Mouse (Mus musculus) limb, embryonic 12.5 days (tissue): Measurements from ENCODE around the gene Gng3. TPM values are rescaled to one million over a fixed set of nuclear protein-coding genes. Genes with fewer than 3 reads are reported as not detected.

Experiments used
- ATAC-seq: fragments of 200-750 bp; cut with Nextera tagmentation; 2 replicates; pipeline ENCODE4 v1.8.0; 2017; ENCODE audit warnings: low read depth, moderate TSS enrichment; ENCODE audit not compliant: insufficient number of reproducible peaks, insufficient read depth, low FRiP score, low TSS enrichment
- H3K27ac ChIP-seq: fragments of 300-500 bp; sonication (generic); 2 replicates; pipeline ENCODE4 v1.5.1; 2016; ENCODE audit warnings: mild to moderate bottlenecking, moderate library complexity
- H3K27me3 ChIP-seq: fragments of 300-500 bp; sonication (generic); 2 replicates; pipeline ENCODE4 v1.6.1; 2016; ENCODE audit warnings: mild to moderate bottlenecking, moderate library complexity
- H3K36me3 ChIP-seq: fragments of 300-500 bp; sonication (generic); 2 replicates; pipeline ENCODE4 v1.6.1; 2016; ENCODE audit warnings: mild to moderate bottlenecking, moderate library complexity
- H3K4me1 ChIP-seq: fragments of 300-500 bp; sonication (generic); replicated peaks from 2 replicates; pipeline ENCODE4 v1.6.1; 2016
- H3K4me2 ChIP-seq: fragments of 300-500 bp; sonication (generic); 2 replicates; pipeline ENCODE4 v1.6.1; 2016; ENCODE audit warnings: mild to moderate bottlenecking, moderate library complexity
- H3K4me3 ChIP-seq: fragments of 300-500 bp; sonication (generic); replicated peaks from 2 replicates; pipeline ENCODE4 v1.5.1; 2016; ENCODE audit warnings: mild to moderate bottlenecking
- H3K9ac ChIP-seq: fragments of 300-500 bp; sonication (generic); replicated peaks from 2 replicates; pipeline ENCODE4 v1.6.1; 2016; ENCODE audit warnings: mild to moderate bottlenecking, moderate library complexity
- H3K9me3 ChIP-seq: fragments of 300-500 bp; sonication (generic); 2 replicates; pipeline ENCODE4 v1.6.1; 2016; ENCODE audit warnings: mild to moderate bottlenecking, moderate library complexity
- WGBS: fragments of 180-500 bp; shearing (Covaris S2); methylation state at CpG from one replicate; pipeline ENCODE4 v1.1.7; 2016; 5-methylcytosine and 5-hydroxymethylcytosine counted together
- polyA plus RNA-seq: library from polyadenylated mRNA; unstranded; fragments of >200 nt; fragmentation: Nextera tagmentation; extraction: Ambion mirVana; gene quantifications from 2 replicates; pipeline ENCODE4 v1.2.1, GENCODE M21; 2016

Gng3 gene
- polyA plus RNA-seq, 1 experiment from 2014 or later, result 12.0 TPM

DNA sequence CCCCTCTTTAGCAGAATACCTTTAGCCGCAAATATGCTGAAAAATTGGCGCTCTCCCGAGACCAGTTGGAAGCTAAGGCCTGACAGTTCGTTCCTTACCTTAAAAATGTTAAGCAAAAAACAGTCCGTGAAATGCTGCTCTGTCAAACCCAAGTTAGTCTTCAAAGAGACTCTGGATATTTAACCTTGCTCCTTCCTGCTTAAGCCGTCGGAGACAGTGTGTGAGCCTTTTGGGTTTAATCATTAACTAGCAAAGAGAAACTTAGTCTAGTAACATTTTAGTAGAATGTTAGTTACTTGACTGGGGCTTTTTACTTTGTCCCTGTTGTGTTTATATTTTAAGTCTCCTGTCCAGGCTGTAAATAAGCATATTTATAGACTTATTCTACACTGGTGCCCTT, 17.8 kb downstream of the Gng3 start:
- Histone ChIP-seq H3K9me3 (no peaks in the 10 kb centered on the region), H3K27ac (no peak overlapping the region; the same call in 1 of the 2 replicates), H3K4me2 (peak overlapping the region; percentile 99), H3K9ac (peak overlapping the region; percentile 97), H3K4me3 (peak overlapping the region; percentile 100), H3K27me3 (no peaks in the 10 kb centered on the region), H3K4me1 (peaks cover 38% of the 10 kb centered on the region), H3K36me3 (peaks cover 45% of the 10 kb centered on the region)
- WGBS, result 2% methylated on average over 7 of the region's 7 CpGs
- no peak for ATAC-seq

DNA sequence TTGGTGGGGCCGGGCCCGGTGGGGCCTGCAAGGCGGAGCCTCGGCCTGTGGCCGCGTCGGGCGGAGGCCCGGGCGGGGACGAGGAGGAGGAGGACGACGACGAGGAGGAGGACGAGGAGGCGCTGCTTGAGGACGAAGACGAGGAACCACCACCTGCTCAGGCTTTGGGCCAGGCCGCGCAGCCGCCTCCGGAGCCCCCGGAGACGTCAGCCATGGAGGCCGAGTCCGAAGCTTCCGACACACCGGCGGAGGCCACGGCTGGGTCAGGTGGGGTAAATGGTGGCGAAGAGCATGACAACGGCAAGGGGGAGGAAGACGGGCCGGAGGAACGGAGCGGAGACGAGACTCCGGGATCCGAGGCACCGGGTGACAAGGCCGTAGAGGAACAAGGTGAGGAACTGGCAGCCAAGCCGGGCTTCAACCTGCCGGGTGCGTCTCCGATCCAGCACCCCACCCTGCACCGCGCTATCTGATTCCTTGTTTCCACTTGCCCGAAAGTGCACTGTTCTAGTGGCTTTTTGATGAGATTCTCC, 18.5 kb downstream of the Gng3 start:
- Histone ChIP-seq H3K36me3 (peaks cover 45% of the 10 kb centered on the region), H3K4me3 (peak overlapping the region; percentile 100), H3K9me3 (no peaks in the 10 kb centered on the region), H3K4me1 (peaks cover 41% of the 10 kb centered on the region), H3K27ac (peak overlapping the region; percentile 99), H3K9ac (peak overlapping the region; percentile 97), H3K4me2 (peak overlapping the region; percentile 99), H3K27me3 (no peaks in the 10 kb centered on the region)
- WGBS, result under 1% methylated on average over 47 of the region's 48 CpGs
- ATAC-seq, result no peak

GRCm38 (mm10) chr19:8819596-8820423, 19.2 kb downstream of the Gng3 start, which contains the start of gene Hnrnpul2:
Gene Hnrnpul2, plus strand, starts transcription at chr19:8820010.
- Histone ChIP-seq H3K9me3 (no peaks in the 10 kb centered on the region), H3K9ac (peak within 1 kb of the TSS; percentile 97), H3K27me3 (no peaks in the 10 kb centered on the region), H3K4me2 (peak within 1 kb of the TSS; percentile 99), H3K27ac (peak within 1 kb of the TSS; percentile 99), H3K36me3 (peaks cover 45% of the 10 kb centered on the region), H3K4me1 (peaks cover 41% of the 10 kb centered on the region), H3K4me3 (peak within 1 kb of the TSS; percentile 100)
- WGBS, result under 1% methylated on average over 79 of the region's 83 CpGs
- ATAC-seq, result peak; percentile 98

DNA sequence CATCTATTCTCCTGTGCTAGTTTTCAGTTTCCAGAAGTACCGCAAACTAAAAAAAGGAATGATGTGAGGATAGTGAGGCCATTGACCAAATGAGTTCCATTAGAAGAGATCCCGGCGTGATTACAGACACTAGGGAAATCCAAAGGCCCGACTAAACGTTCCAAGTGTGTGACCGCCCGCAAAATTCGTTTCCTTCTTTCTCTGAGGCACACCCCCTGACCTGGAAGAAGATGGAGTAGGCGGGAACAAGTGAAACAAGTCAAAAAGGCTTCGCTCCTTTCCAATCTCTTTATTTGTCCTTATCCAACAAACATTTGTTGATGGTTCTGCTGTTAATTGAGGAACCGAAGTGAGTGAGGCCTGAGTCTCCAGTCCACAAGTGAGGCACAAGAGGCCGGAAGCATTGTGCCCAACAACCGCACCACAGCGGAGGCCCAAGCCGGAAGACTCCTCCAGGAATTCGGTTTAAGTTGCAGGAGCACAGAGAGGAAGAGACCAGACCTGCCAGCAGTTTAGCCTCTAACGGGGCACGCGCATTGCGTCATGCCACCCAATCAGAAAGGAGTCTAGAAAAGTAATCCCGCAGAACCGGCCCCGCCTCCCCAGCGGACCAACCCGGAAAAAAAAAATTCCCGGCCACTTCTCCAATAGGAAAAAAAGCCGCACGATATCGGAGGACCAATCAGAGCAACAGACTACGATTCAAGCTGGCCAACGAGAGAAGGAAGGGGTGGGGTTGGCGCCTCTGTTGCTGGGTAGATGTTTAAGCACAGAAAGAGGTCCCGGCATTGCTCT, 20.0 kb downstream of the Gng3 start, which contains the start of gene Ttc9c:
Gene Ttc9c, minus strand, starts transcription at position 533 of the 795 bp plus-strand sequence.
- H3K27ac ChIP-seq, result peak within 1 kb of the TSS; percentile 99
- H3K4me2 ChIP-seq, result peak within 1 kb of the TSS; percentile 99
- H3K27me3 ChIP-seq, result no peaks in the 10 kb centered on the region
- peak; percentile 93 for ATAC-seq
- H3K4me3 ChIP-seq, result peak within 1 kb of the TSS; percentile 100
- H3K4me1 ChIP-seq, result peaks cover 41% of the 10 kb centered on the region
- peaks cover 43% of the 10 kb centered on the region for H3K36me3 ChIP-seq
- no peaks in the 10 kb centered on the region for H3K9me3 ChIP-seq
- under 1% methylated on average over 33 of the region's 33 CpGs for WGBS
- peak within 1 kb of the TSS; percentile 97 for H3K9ac ChIP-seq

- no peak for ATAC-seq
- H3K9ac ChIP-seq, result peak overlapping the region; percentile 83
- no peaks in the 10 kb centered on the region for H3K27me3 ChIP-seq
- H3K27ac ChIP-seq, result peak overlapping the region; percentile 99
- H3K4me2 ChIP-seq, result peak overlapping the region; percentile 99
- H3K4me3 ChIP-seq, result peak overlapping the region; percentile 100
- H3K4me1 ChIP-seq, result peaks cover 41% of the 10 kb centered on the region
- peaks cover 43% of the 10 kb centered on the region for H3K36me3 ChIP-seq
- no peaks in the 10 kb centered on the region for H3K9me3 ChIP-seq
- 27% methylated on average over 14 of the region's 14 CpGs for WGBS
These were observed 20.6 kb downstream of the Gng3 start for GRCm38 (mm10) chr19:8818301-8818798.

DNA sequence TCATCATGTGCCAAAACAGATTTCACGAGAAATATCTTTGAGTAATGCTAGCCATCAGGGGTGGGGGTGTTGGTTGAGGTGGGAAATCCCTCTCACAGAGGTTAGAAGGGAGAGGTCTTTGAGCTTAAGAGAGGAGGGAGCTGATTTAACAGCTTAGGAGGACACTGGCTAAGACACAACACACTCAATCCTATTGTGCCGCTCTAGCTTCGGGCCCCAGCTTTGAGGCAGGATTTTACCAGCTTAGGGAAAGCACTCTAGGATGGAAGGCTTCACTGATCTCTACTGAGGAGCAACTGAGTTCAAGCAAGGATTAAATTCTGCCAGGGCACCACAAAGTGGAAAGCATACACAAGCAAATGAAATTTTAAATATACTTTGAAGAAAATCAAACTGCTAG, 22.0 kb downstream of the Gng3 start:
- H3K36me3 ChIP-seq, result peaks cover 50% of the 10 kb centered on the region
- H3K4me3 ChIP-seq, result peak overlapping the region; percentile 15; the same call in 1 of the 2 replicates
- 85% methylated on average over 3 of the region's 3 CpGs for WGBS
- H3K9ac ChIP-seq, result peak overlapping the region; percentile 47
- H3K9me3 ChIP-seq, result no peaks in the 10 kb centered on the region
- no peak overlapping the region for H3K27ac ChIP-seq
- peaks cover 29% of the 10 kb centered on the region for H3K4me1 ChIP-seq
- peak overlapping the region; percentile 99 for H3K4me2 ChIP-seq
- ATAC-seq, result no peak
- H3K27me3 ChIP-seq, result no peaks in the 10 kb centered on the region

DNA sequence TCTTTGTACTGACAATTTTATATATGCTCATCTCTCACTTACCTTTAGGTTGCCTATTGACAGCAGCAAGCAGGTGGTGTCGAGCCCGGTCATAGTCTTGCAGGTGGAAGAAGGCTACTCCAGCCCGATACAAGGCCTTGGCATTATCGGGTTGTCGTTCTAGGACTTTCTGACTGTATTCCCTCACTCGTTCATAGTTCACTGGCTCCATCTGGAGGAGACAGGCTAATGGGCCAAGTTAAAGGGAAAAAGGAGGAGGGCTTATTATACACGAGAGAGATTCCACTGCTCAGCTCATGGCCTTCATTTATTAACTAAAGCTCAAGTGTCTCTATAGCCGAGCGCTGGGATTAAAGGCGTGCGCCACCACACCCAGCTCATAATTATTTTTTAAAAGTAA, 23.2 kb downstream of the Gng3 start:
- no peaks in the 10 kb centered on the region for H3K9me3 ChIP-seq
- H3K27me3 ChIP-seq, result no peaks in the 10 kb centered on the region
- H3K27ac ChIP-seq, result no peak overlapping the region
- ATAC-seq, result no peak
- peaks cover 22% of the 10 kb centered on the region for H3K4me1 ChIP-seq
- H3K36me3 ChIP-seq, result peaks cover 60% of the 10 kb centered on the region
- H3K4me3 ChIP-seq, result no peak overlapping the region
- 82% methylated on average over 11 of the region's 11 CpGs for WGBS
- H3K4me2 ChIP-seq, result no peak overlapping the region
- H3K9ac ChIP-seq, result no peak overlapping the region

DNA sequence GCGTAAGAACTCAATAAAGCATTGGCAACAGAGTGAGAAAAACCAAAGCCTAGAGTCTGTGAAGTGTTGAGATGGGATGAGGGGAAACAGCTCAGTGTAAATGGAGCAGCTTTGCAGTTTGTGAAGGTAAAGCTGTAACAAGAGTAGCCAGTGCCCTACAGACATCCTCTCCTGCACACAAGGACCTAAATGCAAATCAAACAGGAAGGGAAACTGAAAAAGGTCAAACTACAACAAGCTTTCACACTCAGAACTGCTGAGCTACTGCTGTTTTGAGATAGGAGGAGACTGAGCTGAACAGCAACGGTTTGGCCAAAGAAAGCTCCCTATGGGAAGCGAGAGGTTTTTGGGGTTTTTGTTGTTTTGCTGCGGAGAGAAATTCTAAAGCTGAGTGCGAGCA, 32.2 kb downstream of the Gng3 start:
- no peak for ATAC-seq
- Histone ChIP-seq H3K9me3 (no peaks in the 10 kb centered on the region), H3K4me1 (peaks cover 6% of the 10 kb centered on the region), H3K36me3 (peaks cover 75% of the 10 kb centered on the region), H3K4me2 (no peak overlapping the region), H3K27me3 (no peaks in the 10 kb centered on the region), H3K27ac (no peak overlapping the region), H3K4me3 (no peak overlapping the region), H3K9ac (no peak overlapping the region)
- WGBS, result 94% methylated on average over 5 of the region's 5 CpGs

DNA sequence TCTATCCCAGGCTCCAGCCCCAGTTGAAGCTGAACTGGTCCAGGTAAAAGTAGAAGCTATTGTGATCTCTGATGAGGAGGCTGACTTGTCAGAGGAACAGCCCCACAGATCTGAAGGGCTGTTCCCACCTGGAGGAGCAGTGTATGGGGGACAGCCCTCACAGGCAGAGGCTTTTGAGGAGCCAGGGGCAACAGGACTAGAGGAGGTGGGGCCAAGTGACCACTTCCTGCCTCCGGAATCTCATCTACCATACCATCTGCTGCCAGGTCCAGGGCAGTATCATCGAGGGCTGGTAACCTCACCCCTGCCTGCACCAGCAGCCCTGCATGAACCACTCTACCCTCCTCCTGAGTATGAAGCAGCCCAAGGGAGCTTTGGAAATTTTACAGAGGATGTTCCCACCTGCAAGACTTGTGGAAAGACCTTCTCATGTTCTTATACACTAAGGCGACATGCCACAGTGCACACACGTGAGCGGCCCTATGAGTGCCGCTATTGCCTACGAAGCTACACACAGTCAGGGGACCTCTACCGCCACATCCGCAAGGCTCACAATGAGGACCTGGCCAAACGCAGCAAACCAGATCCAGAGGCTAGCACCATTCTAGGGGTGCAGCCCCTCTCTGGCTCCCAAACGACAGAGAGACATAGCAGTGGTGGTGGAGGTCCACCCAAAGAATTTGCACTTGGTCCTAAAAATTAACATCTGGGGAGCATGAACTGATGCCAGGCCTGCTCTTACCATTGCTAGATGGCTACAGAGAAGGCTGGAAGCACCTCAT, 34.9 kb downstream of the Gng3 start:
- peaks cover 6% of the 10 kb centered on the region for H3K4me1 ChIP-seq
- no peaks in the 10 kb centered on the region for H3K27me3 ChIP-seq
- H3K4me3 ChIP-seq, result no peak overlapping the region
- WGBS, result 88% methylated on average over 11 of the region's 11 CpGs
- H3K9ac ChIP-seq, result no peak overlapping the region
- H3K4me2 ChIP-seq, result no peak overlapping the region
- H3K36me3 ChIP-seq, result peaks cover 52% of the 10 kb centered on the region
- H3K27ac ChIP-seq, result no peak overlapping the region
- ATAC-seq, result no peak
- no peaks in the 10 kb centered on the region for H3K9me3 ChIP-seq

DNA sequence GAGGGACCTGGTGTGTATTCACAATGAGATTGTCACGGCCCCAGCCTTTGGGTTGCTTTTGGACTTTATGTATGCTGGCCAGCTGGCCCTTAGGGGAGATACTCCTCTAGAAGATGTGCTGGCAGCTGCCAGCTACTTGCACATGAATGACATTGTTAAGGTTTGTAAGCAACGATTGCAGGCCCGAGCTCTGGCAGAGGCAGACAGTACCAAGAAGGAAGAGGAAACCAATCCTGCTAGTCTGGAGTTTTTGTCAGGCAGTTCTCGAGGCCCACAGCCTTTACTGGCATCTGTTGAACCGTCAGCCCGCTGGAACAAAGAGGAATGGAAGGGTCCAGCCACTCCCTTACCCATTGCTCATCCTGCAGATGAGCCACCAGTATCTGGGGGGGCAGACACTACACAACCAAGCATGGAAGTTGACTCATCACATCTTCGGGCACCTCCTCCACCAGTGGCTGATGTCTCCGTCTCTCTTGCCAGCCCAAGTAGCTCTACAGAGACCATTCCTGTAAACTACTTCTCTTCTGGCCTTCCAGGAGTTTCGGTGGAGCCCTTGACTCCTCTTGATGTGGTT, 35.7 kb downstream of the Gng3 start:
- Histone ChIP-seq H3K9ac (no peak overlapping the region), H3K4me3 (peak overlapping the region; percentile 54; the same call in 1 of the 2 replicates), H3K27me3 (no peaks in the 10 kb centered on the region), H3K36me3 (peaks cover 45% of the 10 kb centered on the region), H3K4me1 (peaks cover 6% of the 10 kb centered on the region), H3K27ac (peak overlapping the region; percentile 81; the same call in 1 of the 2 replicates), H3K4me2 (peak overlapping the region; percentile 70), H3K9me3 (no peaks in the 10 kb centered on the region)
- WGBS, result 93% methylated on average over 9 of the region's 9 CpGs
- no peak for ATAC-seq
